Mouse (Mus musculus) liver, adult 2 months (tissue): ENCODE measurements around the gene Qrfp. TPM values are rescaled to one million over a fixed set of nuclear protein-coding genes. Genes with fewer than 3 reads are reported as not detected.

Source experiments
- DNase-seq: peaks from one replicate; pipeline ENCODE4 v3.0.0-alpha.2; 2011; ENCODE audit warnings: low read depth, low spot score; ENCODE audit errors: extremely low read depth
- H3K27ac ChIP-seq: fragments of 200-500 bp; replicated peaks from 2 replicates; pipeline ENCODE4 v1.5.1; 2012; ENCODE audit warnings: low read depth, mild to moderate bottlenecking, control low read depth, inconsistent platforms, low read length; ENCODE audit not compliant: insufficient read depth
- H3K27me3 ChIP-seq: fragments of 200-500 bp; 2 replicates; pipeline ENCODE4 v1.6.1; 2012; ENCODE audit warnings: mild to moderate bottlenecking, moderate library complexity, low read length, inconsistent platforms; ENCODE audit not compliant: control insufficient read depth, insufficient read depth
- H3K36me3 ChIP-seq: fragments of 200-500 bp; 2 replicates; pipeline ENCODE4 v1.6.1; 2012; ENCODE audit warnings: low read length, inconsistent platforms; ENCODE audit not compliant: control insufficient read depth, insufficient read depth
- H3K4me1 ChIP-seq: fragments of 200-500 bp; 2 replicates; pipeline ENCODE4 v1.6.1; 2011; ENCODE audit warnings: low read length; ENCODE audit not compliant: control insufficient read depth, insufficient read depth
- H3K4me3 ChIP-seq: fragments of 200-500 bp; 2 replicates; pipeline ENCODE4 v1.5.1; 2011; ENCODE audit warnings: low read depth, mild to moderate bottlenecking, control low read depth, low read length, moderate library complexity; ENCODE audit not compliant: insufficient read depth
- H3K79me2 ChIP-seq: fragments of 200-500 bp; 2 replicates; pipeline ENCODE4 v1.6.1; 2012; ENCODE audit warnings: inconsistent platforms, mild to moderate bottlenecking, low read length, moderate library complexity; ENCODE audit not compliant: control insufficient read depth, insufficient read depth
- H3K9ac ChIP-seq: fragments of 200-500 bp; 2 replicates; pipeline ENCODE4 v1.6.1; 2012; ENCODE audit warnings: low read depth, mild to moderate bottlenecking, control low read depth, inconsistent platforms, low read length
- CTCF ChIP-seq: fragments of 200-500 bp; IDR thresholded peaks from 2 replicates; pipeline ENCODE4 v1.5.1; 2011; ENCODE audit warnings: low read depth, low read length, control low read depth
- POLR2A ChIP-seq: fragments of 200-500 bp; IDR thresholded peaks from 2 replicates; pipeline ENCODE4 v1.6.1; 2011; ENCODE audit warnings: low read length, control low read depth; ENCODE audit not compliant: insufficient read depth; ENCODE audit errors: extremely low read depth
- WGBS: fragments of 180-500 bp; shearing (Covaris S2); methylation state at CpG from one replicate; pipeline ENCODE4 v1.1.7; 2018; 5-methylcytosine and 5-hydroxymethylcytosine counted together
- polyA plus RNA-seq: library from polyadenylated mRNA; depleted of rRNA; stranded (reverse); fragments of >200 nt; gene quantifications from 2 replicates; pipeline ENCODE4 v1.2.3, GENCODE M21; 2012
- total RNA-seq: library from RNA; depleted of rRNA; stranded (reverse); fragments of >200 nt; gene quantifications from 2 replicates; pipeline ENCODE4 v1.2.3, GENCODE M21; 2014

Gene Qrfp
- total and polyA plus RNA-seq, 2 experiments: not detected

- no peaks in the 10 kb centered on the region for H3K36me3 ChIP-seq
- DNase-seq: no peak
- no peaks in the 10 kb centered on the region for H3K79me2 ChIP-seq
- no peak overlapping the region for H3K9ac ChIP-seq
- TF ChIP-seq POLR2A: no peak
- no peaks in the 10 kb centered on the region for H3K4me1 ChIP-seq
- H3K4me3 ChIP-seq: no peak overlapping the region
- 53% methylated on average over 6 of the region's 6 CpGs for WGBS
- H3K27ac ChIP-seq: no peak overlapping the region
- H3K27me3 ChIP-seq: no peaks in the 10 kb centered on the region
These were observed 26.6 kb upstream of the Qrfp start for GRCm38 (mm10) chr2:31836985-31837384.

- 71% methylated on average over 10 of the region's 10 CpGs for WGBS
- H3K27me3 ChIP-seq: no peaks in the 10 kb centered on the region
- TF ChIP-seq CTCF (no peak), POLR2A (no peak)
- H3K9ac ChIP-seq: no peak overlapping the region
- no peak overlapping the region for H3K4me3 ChIP-seq
- H3K27ac ChIP-seq: no peak overlapping the region
- no peak for DNase-seq
- no peaks in the 10 kb centered on the region for H3K36me3 ChIP-seq
- H3K79me2 ChIP-seq: no peaks in the 10 kb centered on the region
- H3K4me1 ChIP-seq: no peaks in the 10 kb centered on the region
These were observed 25.7 kb upstream of the Qrfp start for GRCm38 (mm10) chr2:31836091-31836490.

GRCm38 (mm10) chr2:31828311-31828825, 18.0 kb upstream of the Qrfp start:
- Histone ChIP-seq H3K36me3 (no peaks in the 10 kb centered on the region), H3K4me3 (no peak overlapping the region), H3K27ac (no peak overlapping the region), H3K9ac (no peak overlapping the region), H3K27me3 (no peaks in the 10 kb centered on the region), H3K79me2 (no peaks in the 10 kb centered on the region), H3K4me1 (peaks cover 6% of the 10 kb centered on the region; the same call in 1 of the 2 replicates)
- no peak for DNase-seq
- no peak for TF ChIP-seq POLR2A
- TF ChIP-seq CTCF: no peak
- WGBS: 71% methylated on average over 4 of the region's 4 CpGs

GRCm38 (mm10) chr2:31827877-31828276, 17.5 kb upstream of the Qrfp start:
- Histone ChIP-seq H3K4me3 (no peak overlapping the region), H3K36me3 (no peaks in the 10 kb centered on the region), H3K9ac (no peak overlapping the region), H3K27ac (no peak overlapping the region), H3K4me1 (peaks cover 6% of the 10 kb centered on the region; the same call in 1 of the 2 replicates), H3K79me2 (no peaks in the 10 kb centered on the region), H3K27me3 (no peaks in the 10 kb centered on the region)
- 63% methylated on average over 7 of the region's 7 CpGs for WGBS
- TF ChIP-seq POLR2A: no peak
- TF ChIP-seq CTCF: no peak
- DNase-seq: no peak

- Histone ChIP-seq H3K36me3 (no peaks in the 10 kb centered on the region), H3K4me3 (no peak overlapping the region), H3K27me3 (no peaks in the 10 kb centered on the region), H3K9ac (no peak overlapping the region), H3K4me1 (peaks cover 6% of the 10 kb centered on the region; the same call in 1 of the 2 replicates), H3K79me2 (no peaks in the 10 kb centered on the region), H3K27ac (no peak overlapping the region)
- DNase-seq: peak; percentile 50
- 57% methylated on average over 14 of the region's 14 CpGs for WGBS
- no peak for TF ChIP-seq CTCF
- no peak for TF ChIP-seq POLR2A
These were observed 16.0 kb upstream of the Qrfp start for GRCm38 (mm10) chr2:31826094-31827085.

- Histone ChIP-seq H3K27ac (no peak overlapping the region), H3K27me3 (no peaks in the 10 kb centered on the region; the same call in 1 of the 2 replicates), H3K79me2 (no peaks in the 10 kb centered on the region), H3K4me1 (peaks cover 6% of the 10 kb centered on the region; the same call in 1 of the 2 replicates), H3K4me3 (no peak overlapping the region), H3K9ac (no peak overlapping the region), H3K36me3 (no peaks in the 10 kb centered on the region)
- TF ChIP-seq POLR2A (no peak), CTCF (no peak)
- WGBS: 37% methylated on average over 16 of the region's 16 CpGs
- peak; percentile 54 for DNase-seq
These were observed 15.1 kb upstream of the Qrfp start for GRCm38 (mm10) chr2:31825469-31825911.
